Mouse (Mus musculus) thymus, postnatal 14 days (tissue): ENCODE results near the gene Gm7102.
A peak's percentile ranks its signal among the peaks of the same experiment; 100 is the strongest.
"Not testable (repeated sequence)": the region's sequence is repeated elsewhere in the genome, so short reads cannot be mapped to it uniquely, and the experiment has no call there.

Experiments
- DNase-seq: peaks from one replicate; pipeline ENCODE4 v3.0.0; 2021

Gm7102 gene

DNA sequence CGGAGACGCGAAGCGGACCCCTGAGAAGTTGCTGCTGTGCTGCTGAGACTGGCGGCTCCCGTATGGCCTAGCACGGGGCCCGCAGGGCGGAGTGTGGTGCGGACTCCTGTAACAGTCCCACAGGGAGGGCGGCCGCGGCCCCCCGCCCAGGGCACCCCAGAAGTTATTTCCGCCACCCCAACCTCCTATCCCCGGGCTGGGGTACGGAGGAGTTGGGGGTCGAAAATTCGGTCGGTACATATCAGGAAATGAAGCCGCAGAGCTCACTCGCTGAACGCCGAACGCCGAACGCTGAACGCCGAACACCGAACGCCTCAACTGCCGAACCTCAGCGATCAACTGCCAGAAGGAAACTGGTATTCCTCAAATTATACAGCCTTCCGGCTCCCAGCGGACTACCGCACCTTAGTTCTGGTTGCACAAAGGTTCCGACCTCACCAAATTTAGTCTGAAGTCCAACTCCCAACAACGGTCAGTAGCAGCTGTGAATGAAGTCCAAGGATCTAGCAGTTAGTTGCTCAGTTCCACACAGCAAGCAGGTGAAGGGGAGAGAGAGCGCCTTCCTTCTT is at the start of gene Gm7102:
Gm7102 (minus strand) TSS at position 554 of the 569 bp plus-strand sequence.
- DNase-seq: peak; percentile 5

GRCm38 (mm10) chr19:61224678-61225525 is 48.8 kb upstream of the Gm7102 start:
- peak; percentile 32 for DNase-seq

DNA sequence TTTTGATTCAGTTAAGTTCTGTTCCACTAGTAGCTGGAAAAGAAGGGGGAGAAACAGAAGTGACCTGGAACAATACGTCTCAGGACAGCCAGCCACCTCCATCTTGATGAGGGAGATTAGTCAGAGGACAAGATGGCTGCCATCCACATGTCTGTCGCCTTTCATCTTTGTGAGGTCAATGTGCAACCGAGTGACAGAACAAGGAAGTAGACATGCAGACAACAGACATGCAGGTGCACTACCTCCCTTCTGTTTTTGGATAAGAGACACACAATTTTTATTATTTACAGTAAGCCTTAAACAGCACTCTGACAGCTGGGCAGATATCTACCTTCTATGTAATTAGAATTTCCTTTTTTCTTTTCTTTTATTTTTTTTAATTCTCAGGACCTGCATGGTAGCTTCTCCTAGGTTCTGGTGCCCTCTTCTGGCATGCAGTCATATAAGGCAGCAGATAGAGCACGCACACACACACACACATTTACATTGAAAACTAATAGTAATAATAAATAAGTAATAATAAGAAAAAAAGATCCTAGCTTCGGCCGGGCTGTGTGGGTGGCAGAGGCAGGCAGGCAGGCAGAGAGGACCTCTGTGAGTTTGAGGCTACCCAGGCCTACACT is 47.7 kb upstream of the Gm7102 start:
- DNase-seq: no peak

DNA sequence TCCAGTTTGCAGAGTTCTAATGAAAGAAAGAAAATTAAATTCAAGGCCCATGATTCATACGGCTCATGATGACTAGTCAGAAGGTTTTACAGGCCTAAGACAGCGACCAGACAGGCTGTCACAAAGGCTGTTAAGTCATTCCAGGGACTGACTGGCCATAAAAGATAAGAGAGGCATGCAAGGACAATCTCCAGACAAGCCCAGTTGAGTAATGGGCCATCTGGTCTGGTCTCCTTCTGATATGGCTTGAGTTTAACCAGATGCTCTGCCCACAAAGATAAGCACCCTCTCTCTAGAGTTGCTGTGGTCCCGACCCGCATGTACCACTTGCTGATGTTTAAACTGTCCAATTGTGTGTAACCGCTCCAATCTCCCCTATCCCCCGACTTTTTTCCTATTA is 31.4 kb upstream of the Gm7102 start:
- not testable (repeated sequence) for DNase-seq

DNA sequence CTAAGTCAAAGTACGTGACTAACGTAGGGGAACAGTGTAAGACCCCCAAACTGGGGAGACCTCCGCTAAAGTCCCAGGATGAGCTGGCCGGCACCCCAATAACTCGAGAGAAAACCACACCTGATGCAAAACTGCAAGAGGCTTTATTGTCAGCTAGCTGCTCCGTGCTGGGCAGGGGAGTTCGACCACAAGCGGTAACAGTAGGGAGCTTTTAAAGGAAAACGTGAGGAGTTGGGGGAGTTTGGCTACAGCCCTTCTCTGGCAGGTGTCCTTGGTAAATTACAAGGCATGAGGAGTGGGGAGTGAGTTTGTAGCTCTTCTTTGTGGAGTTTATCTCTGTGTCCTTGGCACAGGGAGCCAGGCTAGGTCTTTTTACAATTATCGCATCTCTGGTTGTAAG is 23.7 kb upstream of the Gm7102 start:
- DNase-seq: peak; percentile 26

DNA sequence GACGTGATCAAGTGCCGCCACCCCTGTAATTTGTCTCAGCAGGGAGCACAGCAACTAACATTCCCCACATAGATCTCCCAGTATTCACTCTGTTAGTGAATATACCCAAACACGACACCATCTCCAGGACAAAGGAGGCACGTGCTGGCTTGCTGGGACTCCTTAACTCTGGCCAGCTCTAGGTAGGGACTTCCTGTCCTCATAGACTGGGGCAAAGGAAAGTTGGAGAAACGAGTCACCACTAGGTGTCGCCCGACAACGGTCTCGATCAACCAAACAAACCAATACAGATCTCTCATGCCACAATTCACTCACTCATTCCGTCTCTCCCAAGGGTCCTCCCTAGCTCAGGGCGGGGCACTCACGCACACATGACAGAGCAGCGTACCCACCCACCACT is 23.2 kb upstream of the Gm7102 start:
- DNase-seq: peak; percentile 90

DNA sequence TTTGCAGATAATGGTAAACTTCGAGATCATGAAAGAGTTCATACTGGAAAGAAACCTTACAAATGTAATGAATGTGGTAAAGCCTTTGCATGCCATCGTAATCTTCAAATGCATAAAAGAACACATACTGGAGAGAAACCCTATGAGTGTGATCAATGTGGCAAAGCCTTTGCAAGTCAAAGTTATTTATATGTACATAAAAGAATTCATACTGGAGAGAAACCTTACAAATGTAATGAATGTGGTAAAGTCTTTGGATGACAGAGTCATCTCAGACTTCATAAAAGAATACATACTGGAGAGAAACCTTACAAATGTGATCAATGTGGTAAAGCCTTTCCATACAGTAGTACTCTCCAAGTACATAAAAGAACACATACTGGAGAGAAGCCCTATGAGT is 7.5 kb upstream of the Gm7102 start, which contains the start of gene Gm6020:
Gm6020 (plus strand) TSS at position 301 of the 400 bp plus-strand sequence.
- not testable (repeated sequence) for DNase-seq

DNA sequence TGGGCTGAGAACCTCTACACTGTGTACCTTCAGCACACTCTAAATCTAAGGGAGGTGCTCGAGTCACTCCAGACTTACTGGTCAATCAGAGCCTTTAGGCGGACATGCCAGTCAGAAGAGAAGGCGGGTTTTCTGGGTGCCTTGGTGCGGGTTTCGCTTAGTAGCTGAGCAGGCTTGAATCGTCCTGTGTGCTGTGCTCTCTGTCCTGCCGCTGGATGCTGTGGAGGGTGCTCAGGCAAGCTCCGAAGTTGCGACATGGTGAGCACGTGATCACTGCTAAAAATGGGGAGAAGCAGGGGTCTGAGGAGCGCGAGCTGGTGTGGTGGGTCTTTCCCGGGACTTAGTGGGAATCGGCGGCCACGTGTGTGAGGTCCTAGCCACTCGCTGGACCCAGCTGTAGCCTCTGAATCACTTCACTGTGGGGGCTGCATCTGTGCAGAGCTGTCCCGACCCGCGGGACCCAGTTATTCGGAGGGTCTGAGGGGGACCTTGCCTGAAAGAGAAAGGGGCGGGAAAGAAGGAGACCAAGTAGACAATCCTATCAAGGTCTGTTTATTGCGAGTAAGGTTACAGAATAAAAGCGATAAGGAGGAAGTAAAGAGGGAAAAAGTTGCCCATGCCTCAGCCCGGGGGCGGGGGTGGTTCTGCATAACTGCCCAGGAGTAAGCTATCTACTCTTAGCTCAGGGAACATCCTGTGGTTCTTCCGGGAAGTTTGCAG is 24.2 kb downstream of the Gm7102 start:
- DNase-seq: no peak

DNA sequence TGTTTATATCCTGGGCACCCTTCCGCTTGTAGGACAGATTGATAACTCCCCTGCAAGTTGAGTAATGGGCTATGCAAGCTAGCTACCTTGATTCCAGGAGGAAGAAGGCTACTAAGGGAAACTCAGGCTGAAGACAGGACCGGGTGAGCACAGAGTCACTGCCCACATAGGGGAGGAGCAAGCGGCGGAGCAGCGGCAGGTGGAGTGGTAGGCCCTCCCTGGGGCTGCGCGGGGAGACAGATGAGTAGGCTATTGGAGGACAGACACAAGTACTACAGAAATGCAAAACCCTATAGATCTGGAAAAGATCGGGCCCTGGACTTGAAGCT is 24.8 kb downstream of the Gm7102 start:
- DNase-seq: peak; percentile 32

GRCm38 (mm10) chr19:61141299-61141698 is 34.8 kb downstream of the Gm7102 start:
- DNase-seq: no peak

- peak; percentile 85 for DNase-seq
These were observed 35.5 kb downstream of the Gm7102 start, which contains the start of gene Zfp950 for GRCm38 (mm10) chr19:61140342-61141206. Zfp950 (minus strand) TSS chr19:61140840.

DNA sequence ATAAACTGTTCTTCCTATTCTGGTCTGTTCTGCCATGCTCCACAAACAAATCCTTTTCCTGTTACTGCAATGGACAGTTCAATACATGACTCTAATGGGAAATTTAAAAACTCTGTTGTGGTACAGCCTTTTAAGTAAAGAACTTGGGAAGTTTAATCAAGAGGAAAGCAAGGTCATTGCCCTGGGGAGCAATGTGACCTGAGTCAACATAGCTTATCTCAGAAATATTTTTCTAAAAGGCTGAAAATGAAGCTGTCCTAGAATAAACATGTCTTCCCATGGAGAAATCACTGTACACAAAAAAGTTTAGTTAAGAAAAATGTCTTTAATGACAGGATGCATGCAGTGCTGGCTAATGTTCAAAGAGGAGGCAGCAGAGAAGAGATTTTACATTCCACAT is 37.5 kb downstream of the Gm7102 start:
- no peak for DNase-seq

- no peak for DNase-seq
These were observed 45.0 kb downstream of the Gm7102 start for GRCm38 (mm10) chr19:61131096-61131495.
